Mouse (Mus musculus) liver, postnatal 0 days (tissue): Measurements from ENCODE around the gene Epha8.

ENCODE experiments used
- CTCF ChIP-seq: sonication (generic); IDR thresholded peaks from 2 replicates; pipeline ENCODE4 v1.5.1; 2016; ENCODE audit warnings: antibody characterized with exemption, low read depth
- EP300 ChIP-seq: IDR thresholded peaks from 2 replicates; pipeline ENCODE4 v1.6.1; 2016; ENCODE audit warnings: antibody characterized with exemption, low read depth, mild to moderate bottlenecking

- TF ChIP-seq CTCF = no peak
- TF ChIP-seq EP300 = no peak
Observed at GRCm38 (mm10) chr4:136925804-136926203, 30.8 kb downstream of the Epha8 start.
